Mouse (Mus musculus): ENCODE data around the gene Pbsn.
"Not testable (repeated sequence)": the region's sequence is repeated elsewhere in the genome, so short reads cannot be mapped to it uniquely, and the experiment has no call there.

Pbsn gene

DNA sequence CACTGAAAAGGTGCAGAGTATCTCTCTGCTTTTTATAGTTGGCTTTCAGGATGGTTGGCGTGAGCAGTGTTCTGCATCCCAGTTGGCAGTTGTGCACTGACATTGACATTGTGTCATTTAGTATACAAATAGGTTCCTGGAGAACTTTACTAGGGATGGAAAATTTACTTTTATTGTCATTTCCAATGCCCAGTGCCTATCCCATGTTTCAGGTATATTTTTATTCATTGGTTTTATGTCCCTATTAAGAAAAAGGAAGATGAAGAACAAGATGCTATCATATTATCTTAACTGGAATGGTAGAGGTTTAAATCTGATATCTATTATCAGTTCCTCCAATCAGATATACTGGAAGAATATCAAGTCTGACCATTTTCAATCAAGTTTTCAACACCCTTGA lies at the start of gene Pbsn:
TSS of gene Pbsn (minus strand) at position 101 of the 400 bp plus-strand sequence.
- no peak for DNase-seq (ENCODE audit: low spot score)

GRCm38 (mm10) chrX:77880033-77880432 lies 26.6 kb upstream of the Pbsn start:
- not testable (repeated sequence) for DNase-seq (ENCODE audit: low spot score)

- not testable (repeated sequence) for DNase-seq (ENCODE audit: low spot score)
Observed at GRCm38 (mm10) chrX:77864458-77864857, 11.0 kb upstream of the Pbsn start, which contains the start of gene Gm14744. Gm14744 (plus strand) TSS chrX:77864758.

- DNase-seq (ENCODE audit: low spot score): peak; percentile 36
Observed at GRCm38 (mm10) chrX:77812031-77812430, 41.4 kb downstream of the Pbsn start.

GRCm38 (mm10) chrX:77810608-77811206 lies 42.7 kb downstream of the Pbsn start:
- peak; percentile 63 for DNase-seq (ENCODE audit: low spot score)

- DNase-seq (ENCODE audit: low spot score): no peak
Observed at GRCm38 (mm10) chrX:77808602-77809001, 44.8 kb downstream of the Pbsn start.

DNA sequence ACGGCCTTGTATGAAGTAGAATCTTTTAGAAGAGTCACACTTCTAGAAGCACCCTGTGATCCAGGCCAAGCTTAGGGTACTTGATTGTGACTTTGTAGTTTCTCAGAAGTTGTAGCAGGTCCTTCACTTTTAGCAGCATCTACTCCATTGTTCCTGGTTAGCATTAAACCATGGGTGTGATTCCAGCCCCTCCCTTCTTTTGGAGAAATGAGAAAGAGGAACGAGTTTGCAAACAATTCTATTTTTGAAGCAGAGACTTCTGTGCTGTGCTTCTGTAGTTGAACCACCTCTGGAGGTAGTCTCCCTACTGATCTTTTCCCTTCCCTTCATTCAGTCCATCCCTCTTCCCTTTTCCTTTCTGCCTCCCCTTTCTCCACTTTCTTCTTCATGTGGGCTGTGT lies 51.1 kb downstream of the Pbsn start:
- no peak for DNase-seq (ENCODE audit: low spot score)

- no peak for DNase-seq (ENCODE audit: low spot score)
Observed at GRCm38 (mm10) chrX:77801543-77801942, 51.9 kb downstream of the Pbsn start.

- no peak for DNase-seq (ENCODE audit: low spot score)
Observed at GRCm38 (mm10) chrX:77799554-77799953, 53.9 kb downstream of the Pbsn start.

DNA sequence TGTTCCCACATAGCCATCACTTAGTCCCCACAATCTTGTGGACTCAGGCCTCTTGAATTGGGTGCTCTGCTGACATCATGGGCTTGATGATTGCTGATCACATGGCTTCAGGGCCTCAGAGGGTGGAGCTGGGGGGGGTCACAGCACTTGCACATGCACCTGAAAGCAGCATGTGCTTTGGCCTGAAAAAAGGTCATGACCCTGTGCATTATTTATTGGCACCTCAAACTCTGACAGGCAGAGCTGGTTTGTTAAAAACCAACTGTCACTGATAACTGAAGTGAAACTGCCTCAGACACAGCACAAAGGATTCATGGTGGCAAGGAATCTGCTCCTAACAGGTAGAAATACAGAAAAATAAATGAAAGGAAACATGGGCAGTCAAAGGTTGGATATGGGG lies 55.6 kb downstream of the Pbsn start:
- DNase-seq (ENCODE audit: low spot score): no peak

DNA sequence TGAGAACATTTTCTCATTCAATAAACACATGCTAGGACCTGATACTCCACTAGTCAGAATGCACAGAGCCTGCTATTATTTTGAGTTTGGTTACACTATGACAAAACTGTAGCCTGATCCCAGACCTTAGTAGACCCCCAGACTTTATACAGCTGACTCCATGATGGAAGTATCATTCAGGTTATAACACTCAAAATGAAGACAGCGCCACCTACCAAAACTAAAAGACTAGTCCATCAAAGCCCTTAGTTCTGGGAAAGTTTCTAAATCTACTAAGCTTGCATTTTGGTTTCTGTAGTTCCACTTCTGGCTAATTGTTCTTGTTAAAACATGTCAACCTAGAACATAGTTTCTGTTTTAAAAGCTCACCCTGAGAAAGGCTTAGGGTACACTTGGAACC lies 56.5 kb downstream of the Pbsn start:
- no peak for DNase-seq (ENCODE audit: low spot score)

DNA sequence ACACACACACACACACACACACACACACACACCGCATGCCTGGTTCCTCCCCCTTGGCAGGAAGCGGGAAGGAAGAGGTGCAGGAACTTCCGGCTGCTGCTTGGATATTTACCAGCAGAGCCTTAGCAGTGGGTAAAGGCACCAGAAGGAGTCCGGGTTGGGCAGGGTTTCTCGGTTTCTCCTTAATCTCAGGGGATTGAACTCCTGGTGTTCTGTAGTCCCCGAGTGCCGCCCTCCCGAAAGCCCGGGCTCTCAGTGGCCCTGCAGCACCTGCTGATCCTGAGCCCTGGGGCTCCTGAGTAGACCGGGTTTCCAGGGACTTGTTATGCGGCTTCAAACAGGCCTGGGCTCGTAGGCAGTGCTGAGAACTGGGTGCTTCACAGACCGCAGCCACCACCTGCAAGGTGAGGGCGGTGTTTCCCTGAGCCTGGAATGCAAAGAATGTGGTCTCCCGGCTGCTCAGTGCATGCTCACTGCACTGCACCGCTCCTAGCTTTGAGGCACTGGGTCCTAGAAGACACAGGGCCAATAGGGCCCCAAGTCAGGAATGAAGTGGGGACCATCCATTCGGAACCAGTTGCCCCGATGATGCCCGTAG lies 57.1 kb downstream of the Pbsn start, which contains the start of gene Prkx:
TSS of gene Prkx (minus strand) at position 41 of the 598 bp plus-strand sequence.
- DNase-seq (ENCODE audit: low spot score): no peak

DNA sequence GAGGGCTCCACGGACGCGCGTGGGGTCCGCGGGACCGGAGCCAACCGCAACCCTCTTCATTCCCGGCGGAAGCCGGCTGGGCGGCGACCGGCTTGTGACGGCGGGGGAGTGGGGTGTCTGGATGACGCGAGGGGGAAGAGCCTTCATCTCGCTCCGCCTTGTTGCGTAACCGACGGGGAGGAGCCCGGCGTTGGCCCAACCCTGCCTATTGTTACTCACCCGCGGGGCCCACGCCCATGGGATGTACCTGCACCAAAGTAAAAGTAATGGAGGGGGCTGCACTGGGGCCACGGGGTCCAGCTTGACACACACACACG lies 57.6 kb downstream of the Pbsn start:
- peak; percentile 50 for DNase-seq (ENCODE audit: low spot score)

GRCm38 (mm10) chrX:77794962-77795857 lies 58.2 kb downstream of the Pbsn start:
- DNase-seq (ENCODE audit: low spot score): no peak

GRCm38 (mm10) chrX:77788675-77789074 lies 64.7 kb downstream of the Pbsn start:
- no peak for DNase-seq (ENCODE audit: low spot score)
